8 mouse cellular contexts compared by ENCODE assay signal in the genomic region with DNA sequence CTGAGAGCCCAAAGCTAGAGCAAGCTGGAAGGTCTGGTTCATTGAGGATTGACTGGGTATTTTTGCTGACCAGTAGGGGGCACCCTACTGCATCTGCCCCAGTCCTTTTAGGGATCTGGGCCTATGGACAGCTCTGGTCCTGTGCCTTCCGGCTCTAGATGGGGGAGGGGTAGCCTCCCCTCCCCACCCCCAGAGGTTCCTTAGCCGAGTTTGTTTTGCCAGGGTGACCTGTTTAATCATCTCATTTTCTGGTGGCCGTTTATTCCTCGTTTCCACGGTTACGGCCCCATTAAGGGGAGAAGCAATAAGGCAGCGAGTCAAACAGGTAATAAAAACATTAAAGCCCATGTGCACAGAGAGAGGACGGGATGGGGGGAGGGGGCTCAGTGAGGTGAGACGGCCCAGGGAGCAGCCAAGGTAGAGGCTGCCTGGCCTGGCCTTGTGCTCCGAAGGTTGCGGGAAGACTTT.
DNase-seq lines count a peak whose midpoint lies in the region; ATAC-seq lines count a peak whose summit lies in the region.

No protein-coding gene starts in this region.

- H3K9me3 ChIP-seq in hindbrain, embryonic 10.5 days: no peaks in the 10 kb centered on the region
- H3K9me3 ChIP-seq in hindbrain, embryonic 14.5 days (ENCODE audit: control insufficient read depth, low read length): no peaks in the 10 kb centered on the region
- H3K9me3 ChIP-seq in embryonic facial prominence, embryonic 11.5 days (replicated peaks; ENCODE audit: control insufficient read depth, low read length): no peaks in the 10 kb centered on the region
- H3K9me3 ChIP-seq in limb, embryonic 15.5 days: no peaks in the 10 kb centered on the region
- H3K9me3 ChIP-seq in forebrain, embryonic 16.5 days (ENCODE audit: control insufficient read depth, low read length): no peaks in the 10 kb centered on the region

- DNase-seq in hindbrain, embryonic 10.5 days (ENCODE audit: low spot score): no peak
- no peak for DNase-seq in hindbrain, embryonic 14.5 days (ENCODE audit: low spot score)
- peak; percentile 82 for DNase-seq in ES-CJ7 (ENCODE audit: low read depth, low spot score)
- DNase-seq in embryonic facial prominence, embryonic 11.5 days (ENCODE audit: low spot score): peak; percentile 43
- DNase-seq in layer of hippocampus, adult 9-11 months: no peak
- no peak for DNase-seq in left cerebral cortex, adult 11 months (ENCODE audit: low spot score)

- peaks cover 98% of the 10 kb centered on the region for H3K4me1 ChIP-seq in hindbrain, embryonic 10.5 days (replicated peaks)
- peaks cover 29% of the 10 kb centered on the region for H3K4me1 ChIP-seq in hindbrain, embryonic 14.5 days (replicated peaks; ENCODE audit: control insufficient read depth, insufficient read depth, low read length)
- H3K4me1 ChIP-seq in embryonic facial prominence, embryonic 11.5 days (ENCODE audit: control insufficient read depth, insufficient read depth, low read length): 0 out of 2 replicates have a peak, but pooled peaks cover 3% of the 10 kb centered on the region
- H3K4me1 ChIP-seq in limb, embryonic 15.5 days: peaks cover 43% of the 10 kb centered on the region
- peaks cover 7% of the 10 kb centered on the region; the same call in 1 of the 2 replicates for H3K4me1 ChIP-seq in forebrain, embryonic 16.5 days (replicated peaks; ENCODE audit: control insufficient read depth, insufficient read depth, low read length)

- no peak for ATAC-seq in hindbrain, embryonic 14.5 days (ENCODE audit: low FRiP score)
- no peak for ATAC-seq in embryonic facial prominence, embryonic 11.5 days (replicated peaks; ENCODE audit: insufficient number of reproducible peaks, low FRiP score, low TSS enrichment, low read depth)
- ATAC-seq in limb, embryonic 15.5 days (ENCODE audit: insufficient number of reproducible peaks, low FRiP score, low TSS enrichment, low read depth): no peak
- ATAC-seq in forebrain, embryonic 16.5 days: no peak

- no peak overlapping the region for H3K4me3 ChIP-seq in hindbrain, embryonic 10.5 days
- no peak overlapping the region for H3K4me3 ChIP-seq in hindbrain, embryonic 14.5 days (replicated peaks; ENCODE audit: low read length)
- no peak overlapping the region for H3K4me3 ChIP-seq in embryonic facial prominence, embryonic 11.5 days (ENCODE audit: low read depth, low read length)
- no peak overlapping the region for H3K4me3 ChIP-seq in limb, embryonic 15.5 days
- no peak overlapping the region for H3K4me3 ChIP-seq in forebrain, embryonic 16.5 days (replicated peaks; ENCODE audit: low read length)

- 56% methylated on average over 11 of the region's 11 CpGs for WGBS in hindbrain, embryonic 10.5 days
- WGBS in hindbrain, embryonic 14.5 days: 48% methylated on average over 11 of the region's 11 CpGs
- 42% methylated on average over 11 of the region's 11 CpGs for WGBS in embryonic facial prominence, embryonic 11.5 days
- WGBS in limb, embryonic 15.5 days: 24% methylated on average over 11 of the region's 11 CpGs
- WGBS in forebrain, embryonic 16.5 days: 51% methylated on average over 11 of the region's 11 CpGs

- no peak overlapping the region for H3K9ac ChIP-seq in hindbrain, embryonic 14.5 days
- no peak overlapping the region for H3K9ac ChIP-seq in embryonic facial prominence, embryonic 11.5 days (replicated peaks; ENCODE audit: low read length)
- no peak overlapping the region for H3K9ac ChIP-seq in limb, embryonic 15.5 days
- no peak overlapping the region for H3K9ac ChIP-seq in forebrain, embryonic 16.5 days (replicated peaks; ENCODE audit: low read depth, low read length)

- peaks cover 12% of the 10 kb centered on the region; the same call in 1 of the 2 replicates for H3K36me3 ChIP-seq in hindbrain, embryonic 10.5 days
- H3K36me3 ChIP-seq in hindbrain, embryonic 14.5 days (replicated peaks; ENCODE audit: control insufficient read depth, insufficient read depth): no peaks in the 10 kb centered on the region
- H3K36me3 ChIP-seq in embryonic facial prominence, embryonic 11.5 days (replicated peaks; ENCODE audit: control insufficient read depth, insufficient read depth, low read depth, low read length): no peaks in the 10 kb centered on the region
- no peaks in the 10 kb centered on the region for H3K36me3 ChIP-seq in limb, embryonic 15.5 days
- H3K36me3 ChIP-seq in forebrain, embryonic 16.5 days (ENCODE audit: control insufficient read depth, insufficient read depth): no peaks in the 10 kb centered on the region

- H3K27ac ChIP-seq in hindbrain, embryonic 10.5 days: peak overlapping the region; percentile 46; the same call in 1 of the 2 replicates
- no peak overlapping the region for H3K27ac ChIP-seq in hindbrain, embryonic 14.5 days
- 0 out of 2 replicates have a peak overlapping the region, but pooled peaks have one; percentile 28 for H3K27ac ChIP-seq in embryonic facial prominence, embryonic 11.5 days (replicated peaks; ENCODE audit: low read depth, low read length)
- 0 out of 2 replicates have a peak overlapping the region, but pooled peaks have one; percentile 11 for H3K27ac ChIP-seq in limb, embryonic 15.5 days
- H3K27ac ChIP-seq in forebrain, embryonic 16.5 days (ENCODE audit: low read length): no peak overlapping the region

- H3K4me2 ChIP-seq in hindbrain, embryonic 14.5 days (replicated peaks): no peak overlapping the region
- H3K4me2 ChIP-seq in embryonic facial prominence, embryonic 11.5 days (ENCODE audit: low read depth, low read length): no peak overlapping the region
- no peak overlapping the region for H3K4me2 ChIP-seq in limb, embryonic 15.5 days
- no peak overlapping the region for H3K4me2 ChIP-seq in forebrain, embryonic 16.5 days (ENCODE audit: low read length)

- H3K27me3 ChIP-seq in hindbrain, embryonic 10.5 days (ENCODE audit: insufficient read depth, poor library complexity, severe bottlenecking): peaks cover 98% of the 10 kb centered on the region
- H3K27me3 ChIP-seq in hindbrain, embryonic 14.5 days (ENCODE audit: control insufficient read depth, insufficient read depth, low read length): peaks cover 13% of the 10 kb centered on the region
- H3K27me3 ChIP-seq in embryonic facial prominence, embryonic 11.5 days (ENCODE audit: control insufficient read depth, insufficient read depth, low read length): peaks cover 8% of the 10 kb centered on the region; the same call in 1 of the 2 replicates
- H3K27me3 ChIP-seq in limb, embryonic 15.5 days: peaks cover 41% of the 10 kb centered on the region
- peaks cover 2% of the 10 kb centered on the region; the same call in 1 of the 2 replicates for H3K27me3 ChIP-seq in forebrain, embryonic 16.5 days (replicated peaks; ENCODE audit: control insufficient read depth, insufficient read depth, low read length)

Comparison
In these comparisons a context has a peak if more than half of its experiments do, and no peak if none do; other contexts are left out.
1. H3K27ac ChIP-seq: peak in hindbrain, embryonic 10.5 days (single experiment), embryonic facial prominence, embryonic 11.5 days (single experiment) and limb, embryonic 15.5 days (single experiment); none in hindbrain, embryonic 14.5 days (single experiment) and forebrain, embryonic 16.5 days (single experiment).
2. DNase-seq: peak in ES-CJ7 (single experiment) and embryonic facial prominence, embryonic 11.5 days (single experiment); none in hindbrain, embryonic 10.5 days (single experiment), hindbrain, embryonic 14.5 days (single experiment), layer of hippocampus, adult 9-11 months (single experiment) and left cerebral cortex, adult 11 months (single experiment).